8 mouse cellular contexts compared by ENCODE assay signal in the genomic region with DNA sequence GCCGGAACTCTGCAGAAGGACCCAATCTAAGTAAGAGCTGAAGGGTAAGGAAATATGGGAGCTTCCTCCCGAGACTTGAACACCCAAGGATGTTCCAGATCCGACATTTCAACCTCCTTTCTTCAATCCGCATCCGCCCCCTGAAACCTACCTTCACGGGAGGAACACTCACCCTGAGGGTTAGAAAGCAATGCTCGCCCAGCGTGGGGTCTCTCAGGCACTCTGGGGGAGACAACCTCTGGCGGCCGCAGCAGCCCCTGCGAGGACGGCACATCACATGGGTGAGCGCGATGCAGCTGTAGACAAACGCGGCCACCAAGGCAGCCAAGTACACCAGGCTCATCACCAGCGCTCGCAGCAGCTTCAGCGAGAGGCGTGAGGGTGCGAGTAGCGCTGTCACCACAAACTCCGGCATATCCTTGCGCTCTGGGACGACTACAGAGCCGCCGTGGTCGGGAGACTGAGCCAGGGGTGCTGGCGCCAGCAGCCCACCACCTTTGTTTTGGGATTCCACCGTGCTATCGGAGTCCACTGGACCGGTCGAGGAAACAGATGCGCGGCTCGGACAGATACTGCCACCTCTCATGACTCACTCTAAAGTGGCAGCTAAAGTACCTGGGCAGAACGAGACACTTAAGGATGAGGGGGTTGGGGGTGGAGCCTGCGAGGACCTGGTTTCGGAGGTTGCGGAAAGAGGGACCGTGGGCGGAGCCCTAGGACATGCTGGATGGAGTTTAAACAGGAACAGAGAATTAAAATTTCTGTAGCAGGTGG. TPM values are rescaled to one million over a fixed set of nuclear protein-coding genes. Genes with fewer than 3 reads are reported as not detected.
DNase-seq lines count a peak whose midpoint lies in the region; ATAC-seq lines count a peak whose summit lies in the region.

A gene (minus strand): TSS at position 687 of the 774 bp plus-strand sequence.

- peak within 1 kb of the TSS; percentile 39 for H3K4me3 ChIP-seq in kidney, embryonic 15.5 days (replicated peaks)
- peak within 1 kb of the TSS; percentile 38 for H3K4me3 ChIP-seq in embryonic facial prominence, embryonic 15.5 days (replicated peaks)
- peak within 1 kb of the TSS; percentile 35 for H3K4me3 ChIP-seq in limb, embryonic 11.5 days (ENCODE audit: low read depth, low read length)
- peak within 1 kb of the TSS; percentile 39 for H3K4me3 ChIP-seq in midbrain, embryonic 12.5 days

- 5% methylated on average over 42 of the region's 42 CpGs for WGBS in kidney, embryonic 15.5 days
- 6% methylated on average over 42 of the region's 42 CpGs for WGBS in embryonic facial prominence, embryonic 15.5 days
- 5% methylated on average over 42 of the region's 42 CpGs for WGBS in limb, embryonic 11.5 days
- 5% methylated on average over 42 of the region's 42 CpGs for WGBS in midbrain, embryonic 12.5 days

- H3K9ac ChIP-seq in kidney, embryonic 15.5 days, result peak within 1 kb of the TSS; percentile 27
- H3K9ac ChIP-seq in embryonic facial prominence, embryonic 15.5 days, result peak within 1 kb of the TSS; percentile 33; the same call in 1 of the 2 replicates
- H3K9ac ChIP-seq in limb, embryonic 11.5 days (ENCODE audit: low read length), result 0 out of 2 replicates have a peak within 1 kb of the TSS, but pooled peaks have one; percentile 4
- peak within 1 kb of the TSS; percentile 43 for H3K9ac ChIP-seq in midbrain, embryonic 12.5 days (replicated peaks)

- peak within 1 kb of the TSS; percentile 68 for H3K4me2 ChIP-seq in kidney, embryonic 15.5 days
- H3K4me2 ChIP-seq in embryonic facial prominence, embryonic 15.5 days (replicated peaks), result peak within 1 kb of the TSS; percentile 67
- peak within 1 kb of the TSS; percentile 82 for H3K4me2 ChIP-seq in limb, embryonic 11.5 days (ENCODE audit: low read depth, severe bottlenecking)
- H3K4me2 ChIP-seq in midbrain, embryonic 12.5 days (replicated peaks), result peak within 1 kb of the TSS; percentile 69

- ATAC-seq in kidney, embryonic 15.5 days (replicated peaks; ENCODE audit: low FRiP score), result peak; percentile 12; the same call in 1 of the 2 replicates
- no peak for ATAC-seq in embryonic facial prominence, embryonic 15.5 days (ENCODE audit: insufficient number of reproducible peaks, low FRiP score, low TSS enrichment, low read depth)
- ATAC-seq in limb, embryonic 11.5 days (ENCODE audit: insufficient number of reproducible peaks, low FRiP score, low TSS enrichment, low read depth), result 0 out of 2 replicates have a peak, but pooled peaks have one; percentile 6
- ATAC-seq in midbrain, embryonic 12.5 days (ENCODE audit: low FRiP score, low read depth), result no peak

- H3K36me3 ChIP-seq in kidney, embryonic 15.5 days, result no peaks in the 10 kb centered on the region
- H3K36me3 ChIP-seq in embryonic facial prominence, embryonic 15.5 days, result no peaks in the 10 kb centered on the region
- no peaks in the 10 kb centered on the region for H3K36me3 ChIP-seq in limb, embryonic 11.5 days (ENCODE audit: control insufficient read depth, insufficient read depth, low read length)
- no peaks in the 10 kb centered on the region for H3K36me3 ChIP-seq in midbrain, embryonic 12.5 days

- H3K4me1 ChIP-seq in kidney, embryonic 15.5 days, result peaks cover 20% of the 10 kb centered on the region
- peaks cover 18% of the 10 kb centered on the region for H3K4me1 ChIP-seq in embryonic facial prominence, embryonic 15.5 days
- H3K4me1 ChIP-seq in limb, embryonic 11.5 days (ENCODE audit: control insufficient read depth, insufficient read depth, low read length), result peaks cover 2% of the 10 kb centered on the region; the same call in 1 of the 2 replicates
- H3K4me1 ChIP-seq in midbrain, embryonic 12.5 days, result peaks cover 15% of the 10 kb centered on the region

- no peak for DNase-seq in kidney, postnatal 14 days
- peak; percentile 43 for DNase-seq in limb, embryonic 11.5 days (ENCODE audit: low spot score)
- DNase-seq in natural killer cell, adult 2 months (ENCODE audit: low spot score in 2 of 2), result no peak
- no peak for DNase-seq in urinary bladder, adult 2 months (ENCODE audit: low spot score)
- DNase-seq in gastrocnemius, postnatal 10 days, result no peak

- H3K9me3 ChIP-seq in kidney, embryonic 15.5 days (replicated peaks), result no peaks in the 10 kb centered on the region
- no peaks in the 10 kb centered on the region for H3K9me3 ChIP-seq in embryonic facial prominence, embryonic 15.5 days (replicated peaks)
- no peaks in the 10 kb centered on the region for H3K9me3 ChIP-seq in limb, embryonic 11.5 days (ENCODE audit: control insufficient read depth, low read length)
- no peaks in the 10 kb centered on the region for H3K9me3 ChIP-seq in midbrain, embryonic 12.5 days

- H3K27me3 ChIP-seq in kidney, embryonic 15.5 days, result peaks cover 23% of the 10 kb centered on the region
- H3K27me3 ChIP-seq in embryonic facial prominence, embryonic 15.5 days, result peaks cover 20% of the 10 kb centered on the region
- peaks cover 14% of the 10 kb centered on the region for H3K27me3 ChIP-seq in limb, embryonic 11.5 days (ENCODE audit: control insufficient read depth, insufficient read depth, low read length)
- H3K27me3 ChIP-seq in midbrain, embryonic 12.5 days, result peaks cover 28% of the 10 kb centered on the region

- H3K27ac ChIP-seq in kidney, embryonic 15.5 days, result no peak within 1 kb of the TSS
- H3K27ac ChIP-seq in embryonic facial prominence, embryonic 15.5 days (replicated peaks), result peak within 1 kb of the TSS; percentile 58
- no peak within 1 kb of the TSS for H3K27ac ChIP-seq in limb, embryonic 11.5 days (replicated peaks; ENCODE audit: low read depth, low read length)
- no peak within 1 kb of the TSS for H3K27ac ChIP-seq in midbrain, embryonic 12.5 days (replicated peaks)

RNA-seq across cellular contexts. Expression of the gene that starts here (rescaled TPM):
- polyA plus RNA-seq in kidney, embryonic 15.5 days (2015; fragmentation: Nextera tagmentation; extraction: Ambion mirVana), result 0.10 and 0.19 TPM in 2 replicates
- 10.3 and 11.9 TPM in 2 replicates for polyA plus RNA-seq in embryonic facial prominence, embryonic 15.5 days (2015; fragmentation: Nextera tagmentation; extraction: Ambion mirVana)
- 0.16 TPM in 1 of 2 replicates, not detected in the other for polyA plus RNA-seq in limb, embryonic 11.5 days (2014; fragmentation: Nextera tagmentation; extraction: Ambion mirVana)
- 0.37 TPM in 1 of 2 replicates, not detected in the other for polyA plus RNA-seq in midbrain, embryonic 12.5 days (2016; fragmentation: Nextera tagmentation; extraction: Ambion mirVana)
- 3.6 and 4.4 TPM in 2 replicates for polyA plus RNA-seq in urinary bladder, adult 2 months (2012; rRNA removed)
- under 1 TPM; 0.14 to 0.20 TPM for total RNA-seq in gastrocnemius, postnatal 10 days (2021)

Comparison
In these comparisons a context has a peak if more than half of its experiments do, and no peak if none do; other contexts are left out.
1. Peak in ATAC-seq, H3K4me3 ChIP-seq, H3K9ac ChIP-seq and H3K4me2 ChIP-seq in kidney, embryonic 15.5 days; RNA of the gene not detected or under 1 TPM.
2. Peak in DNase-seq, ATAC-seq, H3K4me3 ChIP-seq, H3K9ac ChIP-seq and H3K4me2 ChIP-seq in limb, embryonic 11.5 days; RNA of the gene not detected or under 1 TPM.